Mouse (Mus musculus) myocyte (in vitro differentiated cells): ENCODE results near the gene Pam16.

ENCODE experiments used
- CEBPB ChIP-seq: IDR thresholded peaks from 2 replicates; pipeline ENCODE4 v1.6.1; 2011; ENCODE audit warnings: mild to moderate bottlenecking, moderate library complexity; ENCODE audit not compliant: poor library complexity, insufficient read depth, severe bottlenecking
- E2F4 ChIP-seq: IDR thresholded peaks from one replicate; pipeline ENCODE4 v1.6.1; 2011; ENCODE audit warnings: mild to moderate bottlenecking, control low read depth, moderate library complexity; ENCODE audit not compliant: insufficient read depth
- MAX ChIP-seq: IDR thresholded peaks from one replicate; pipeline ENCODE4 v1.6.1; 2011; ENCODE audit warnings: low read depth, mild to moderate bottlenecking, control low read depth
- MYOD1 ChIP-seq, 3 experiments: IDR thresholded peaks; one replicate each; pipeline ENCODE4 v1.6.1; 2011; ENCODE audit warnings: control low read depth in 2 of 3, low read depth in 2 of 3, mild to moderate bottlenecking in 2 of 3, moderate library complexity in 1 of 3; ENCODE audit not compliant: insufficient read length in 2 of 3, control insufficient read depth in 1 of 3
- MYOG ChIP-seq, 3 experiments: IDR thresholded peaks; one replicate each; pipeline ENCODE4 v1.6.1; 2011; ENCODE audit warnings: control low read depth in 2 of 3, low read depth in 2 of 3, mild to moderate bottlenecking in 2 of 3; ENCODE audit not compliant: insufficient read length in 2 of 3, control insufficient read depth in 1 of 3, insufficient read depth in 1 of 3
- POLR2A ChIP-seq: IDR thresholded peaks from one replicate; pipeline ENCODE4 v1.6.1; 2011; ENCODE audit warnings: low read depth, mild to moderate bottlenecking, control low read depth, moderate library complexity; ENCODE audit not compliant: insufficient read length
- POLR2AphosphoS2 ChIP-seq: IDR thresholded peaks from one replicate; pipeline ENCODE4 v1.6.1; 2011; ENCODE audit warnings: low read depth, control low read depth; ENCODE audit not compliant: insufficient read length
- REST ChIP-seq: IDR thresholded peaks from one replicate; pipeline ENCODE4 v1.6.1; 2011; ENCODE audit warnings: mild to moderate bottlenecking, control low read depth, moderate library complexity; ENCODE audit not compliant: insufficient read depth, insufficient read length
- SRF ChIP-seq: IDR thresholded peaks from one replicate; pipeline ENCODE4 v1.6.1; 2011; ENCODE audit warnings: low read depth; ENCODE audit not compliant: control insufficient read depth, insufficient read length
- TCF3 ChIP-seq: IDR thresholded peaks from one replicate; pipeline ENCODE4 v1.6.1; 2011; ENCODE audit warnings: low read depth, control low read depth; ENCODE audit not compliant: insufficient read length
- USF1 ChIP-seq: IDR thresholded peaks from one replicate; pipeline ENCODE4 v1.6.1; 2011; ENCODE audit warnings: low read depth, mild to moderate bottlenecking, control low read depth, moderate library complexity

DNA sequence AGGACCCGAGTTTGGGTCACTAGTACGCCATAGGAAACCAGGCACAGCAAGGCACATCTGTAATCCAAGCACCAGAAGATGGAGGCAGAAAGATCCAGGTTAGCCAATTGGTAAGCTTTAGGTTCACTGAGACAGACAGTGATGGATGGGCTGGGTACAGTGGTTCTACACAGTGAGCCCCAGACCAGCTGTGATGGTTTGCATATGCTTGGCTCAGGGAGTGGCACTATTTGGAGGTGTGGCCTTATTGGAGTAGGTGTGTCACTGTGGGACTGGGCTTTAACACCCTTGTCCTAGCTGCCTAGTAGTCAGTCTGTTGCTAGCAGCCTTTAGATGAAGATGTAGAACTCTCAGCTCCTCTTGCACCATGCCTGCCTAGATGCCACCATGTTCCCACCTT lies 39.0 kb upstream of the Pam16 start:
- TF ChIP-seq POLR2A, result no peak
- TF ChIP-seq USF1, result no peak
- no peak for TF ChIP-seq REST
- TF ChIP-seq MYOD1 (IDR thresholded peaks at IDR 0.05; ENCODE audit: control insufficient read depth in 1 of 3, insufficient read length in 2 of 3, low read depth in 2 of 3), result no peak
- TF ChIP-seq SRF, result no peak
- TF ChIP-seq MYOG (IDR thresholded peaks at IDR 0.05; ENCODE audit: control insufficient read depth in 1 of 3, insufficient read depth in 1 of 3, insufficient read length in 2 of 3, low read depth in 2 of 3), result no peak
- TF ChIP-seq E2F4, result no peak
- no peak for TF ChIP-seq CEBPB
- no peak for TF ChIP-seq POLR2AphosphoS2
- TF ChIP-seq MAX, result no peak
- no peak for TF ChIP-seq TCF3
